ENCODE assay signal across 27 mouse cellular contexts in the genomic region with DNA sequence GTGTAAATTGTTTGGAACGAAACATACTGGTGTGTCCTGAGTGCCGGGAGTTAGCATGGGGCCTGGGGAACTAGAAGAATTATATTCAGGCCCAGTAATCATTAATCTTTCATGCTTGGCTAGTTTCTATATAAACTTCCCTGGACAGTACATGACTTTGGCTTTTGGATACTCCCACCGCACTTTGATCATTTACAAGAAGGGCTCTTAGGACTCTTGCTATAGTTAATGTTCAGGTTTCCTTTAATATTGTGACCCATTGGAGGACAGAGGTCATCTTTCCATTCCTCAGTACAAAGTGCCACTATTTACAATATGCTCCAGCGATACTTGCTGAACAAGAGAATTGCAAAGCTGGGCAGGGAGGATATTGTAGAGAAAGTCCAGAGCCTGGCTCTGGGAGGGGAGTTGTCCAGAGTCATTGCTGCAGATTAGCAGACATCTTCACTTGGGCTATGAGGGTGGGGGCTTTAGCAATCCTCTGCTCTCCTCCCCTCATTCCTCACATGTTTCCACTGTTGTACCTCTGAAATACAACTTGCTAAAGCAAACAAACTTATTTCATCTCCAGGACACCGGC. TPM values are rescaled to one million over a fixed set of nuclear protein-coding genes. Genes with fewer than 3 reads are reported as not detected.
A peak's percentile ranks its signal among the peaks of the same experiment; 100 is the strongest.
DNase-seq lines count a peak whose midpoint lies in the region; ATAC-seq and TF ChIP-seq lines count a peak whose summit lies in the region.
"Had no signal": no experiment of that assay in that cellular context is flagged by ENCODE, and none has a peak within 500 bp of the region (broad histone marks: within the 10 kb centered on the region; RNA-seq: fewer than 3 reads in every experiment).

No protein-coding gene starts in this region.

- no peak overlapping the region for H3K4me2 ChIP-seq in intestine, embryonic 14.5 days (ENCODE audit: low read length)
- peak overlapping the region; percentile 37 for H3K4me2 ChIP-seq in intestine, postnatal 0 days (replicated peaks; ENCODE audit: low read depth)
- H3K4me2 ChIP-seq: forebrain, embryonic 13.5 days; heart, embryonic 15.5 days; hindbrain, embryonic 13.5 days; limb, embryonic 15.5 days; liver, embryonic 15.5 days; lung, embryonic 14.5 days; midbrain, embryonic 15.5 days; neural tube, embryonic 15.5 days had no signal

- H3K27me3 ChIP-seq in kidney, adult 2 months (replicated peaks; ENCODE audit: control insufficient read depth, insufficient read depth, low read length) = no peaks in the 10 kb centered on the region
- H3K27me3 ChIP-seq in intestine, embryonic 14.5 days (replicated peaks; ENCODE audit: control insufficient read depth, insufficient read depth, low read length) = no peaks in the 10 kb centered on the region
- H3K27me3 ChIP-seq in intestine, postnatal 0 days (replicated peaks; ENCODE audit: control insufficient read depth, insufficient read depth, low read length) = no peaks in the 10 kb centered on the region
- H3K27me3 ChIP-seq: forebrain, embryonic 13.5 days; heart, embryonic 15.5 days; hindbrain, embryonic 13.5 days; limb, embryonic 15.5 days; liver, embryonic 15.5 days; midbrain, embryonic 15.5 days; neural tube, embryonic 15.5 days had no signal

- no peak for TF ChIP-seq POLR2A in kidney, adult 2 months (IDR thresholded peaks at IDR 0.05; ENCODE audit: low read depth, low read length)

- no peaks in the 10 kb centered on the region for H3K36me3 ChIP-seq in kidney, adult 2 months (ENCODE audit: control insufficient read depth, insufficient read depth, low read length)
- no peaks in the 10 kb centered on the region for H3K36me3 ChIP-seq in intestine, embryonic 14.5 days (ENCODE audit: control insufficient read depth, insufficient read depth, low read length)
- H3K36me3 ChIP-seq in intestine, postnatal 0 days (ENCODE audit: control insufficient read depth, insufficient read depth) = no peaks in the 10 kb centered on the region
- H3K36me3 ChIP-seq: heart, embryonic 10.5 days; heart, embryonic 15.5 days; hindbrain, embryonic 13.5 days; limb, embryonic 10.5 days; limb, embryonic 15.5 days; liver, embryonic 15.5 days; midbrain, embryonic 10.5 days; midbrain, embryonic 15.5 days; neural tube, embryonic 15.5 days had no signal

- 0 out of 2 replicates have a peak, but pooled peaks have one; percentile 44 for ATAC-seq in intestine, embryonic 14.5 days (replicated peaks; ENCODE audit: low FRiP score, low TSS enrichment, low read depth)
- ATAC-seq in intestine, postnatal 0 days = peak; percentile 81
- ATAC-seq in cerebellum, adult (ENCODE audit: insufficient number of reproducible peaks, low FRiP score, low TSS enrichment) = no peak
- ATAC-seq: forebrain, embryonic 13.5 days; midbrain, embryonic 15.5 days had no signal

- H3K4me3 ChIP-seq in kidney, adult 2 months (ENCODE audit: insufficient read depth, low read depth, low read length) = no peak overlapping the region
- H3K4me3 ChIP-seq in intestine, embryonic 14.5 days (ENCODE audit: low read depth, low read length) = no peak overlapping the region
- no peak overlapping the region for H3K4me3 ChIP-seq in intestine, postnatal 0 days (ENCODE audit: low read depth, low read length)
- H3K4me3 ChIP-seq: forebrain, embryonic 13.5 days; heart, embryonic 10.5 days; heart, embryonic 15.5 days; hindbrain, embryonic 13.5 days; limb, embryonic 10.5 days; limb, embryonic 15.5 days; liver, embryonic 15.5 days; midbrain, embryonic 10.5 days; midbrain, embryonic 15.5 days; neural tube, embryonic 15.5 days had no signal

- no peak overlapping the region for H3K27ac ChIP-seq in kidney, adult 2 months (ENCODE audit: insufficient read depth, low read depth, low read length)
- peak overlapping the region; percentile 12; the same call in 1 of the 2 replicates for H3K27ac ChIP-seq in intestine, embryonic 14.5 days (ENCODE audit: low read depth)
- peak overlapping the region; percentile 63 for H3K27ac ChIP-seq in intestine, postnatal 0 days (ENCODE audit: low read depth, low read length)
- H3K27ac ChIP-seq: forebrain, embryonic 13.5 days; heart, embryonic 10.5 days; heart, embryonic 15.5 days; hindbrain, embryonic 13.5 days; limb, embryonic 10.5 days; limb, embryonic 15.5 days; liver, embryonic 15.5 days; midbrain, embryonic 10.5 days; midbrain, embryonic 15.5 days; neural tube, embryonic 15.5 days had no signal

- no peak overlapping the region for H3K9ac ChIP-seq in intestine, embryonic 14.5 days (ENCODE audit: low read length)
- no peak overlapping the region for H3K9ac ChIP-seq in intestine, postnatal 0 days (ENCODE audit: low read depth, low read length)
- H3K9ac ChIP-seq: forebrain, embryonic 13.5 days; heart, embryonic 15.5 days; hindbrain, embryonic 13.5 days; limb, embryonic 15.5 days; liver, embryonic 15.5 days; lung, embryonic 14.5 days; midbrain, embryonic 15.5 days; neural tube, embryonic 15.5 days had no signal

- DNase-seq in kidney, adult 2 months = peak; percentile 40
- no peak for DNase-seq in kidney, adult 11 months
- no peak for DNase-seq in intestine, embryonic 14.5 days (ENCODE audit: low spot score)
- peak; percentile 48 for DNase-seq in kidney, postnatal 14 days
- no peak for DNase-seq in gastrocnemius, postnatal 25 days
- DNase-seq: adrenal gland, postnatal 14 days; cerebellum, adult 8-10 months; cerebellum, postnatal 36 days; gastrocnemius, postnatal 10 days; heart, postnatal 36 days; layer of hippocampus, adult 9-11 months; lung, embryonic 14.5 days; retina, postnatal 1 day; right cerebral cortex, postnatal 25 days; spleen, adult 18-20 months had no signal

- 45% methylated on average over 5 of the region's 5 CpGs for WGBS in kidney, adult 2 months
- 27% methylated on average over 5 of the region's 5 CpGs for WGBS in intestine, embryonic 14.5 days
- 23% methylated on average over 5 of the region's 5 CpGs for WGBS in intestine, postnatal 0 days

- H3K9me3 ChIP-seq in intestine, embryonic 14.5 days (ENCODE audit: control insufficient read depth, low read length) = no peaks in the 10 kb centered on the region
- no peaks in the 10 kb centered on the region for H3K9me3 ChIP-seq in intestine, postnatal 0 days (ENCODE audit: control insufficient read depth)
- H3K9me3 ChIP-seq: forebrain, embryonic 13.5 days; heart, embryonic 10.5 days; heart, embryonic 15.5 days; hindbrain, embryonic 13.5 days; limb, embryonic 10.5 days; limb, embryonic 15.5 days; liver, embryonic 15.5 days; midbrain, embryonic 10.5 days; midbrain, embryonic 15.5 days; neural tube, embryonic 15.5 days had no signal

- H3K4me1 ChIP-seq in kidney, adult 2 months (ENCODE audit: control insufficient read depth, insufficient read depth, low read length) = peaks cover 14% of the 10 kb centered on the region; the same call in 1 of the 2 replicates
- peaks cover 21% of the 10 kb centered on the region for H3K4me1 ChIP-seq in intestine, embryonic 14.5 days (replicated peaks; ENCODE audit: control insufficient read depth, insufficient read depth, low read length)
- peaks cover under 1% of the 10 kb centered on the region for H3K4me1 ChIP-seq in intestine, postnatal 0 days (replicated peaks; ENCODE audit: control insufficient read depth, insufficient read depth, low read length)
- H3K4me1 ChIP-seq: forebrain, embryonic 13.5 days; heart, embryonic 15.5 days; hindbrain, embryonic 13.5 days; limb, embryonic 15.5 days; liver, embryonic 15.5 days; midbrain, embryonic 10.5 days; midbrain, embryonic 15.5 days; neural tube, embryonic 15.5 days had no signal

- no peak for TF ChIP-seq CTCF in kidney, adult 2 months (conservative IDR thresholded peaks at IDR 0.05; ENCODE audit: insufficient read depth, insufficient read length, low read depth, low read length)
- no peak for TF ChIP-seq CTCF in intestine, postnatal 0 days (IDR thresholded peaks at IDR 0.05; ENCODE audit: low read depth)

RNA-seq across cellular contexts. Expression of gene Dpp4, which starts 8.4 kb away (rescaled TPM):
- polyA plus RNA-seq in kidney, adult 2 months (2012; rRNA removed) = 21.4 and 24.0 TPM in 2 replicates
- 69.2 and 69.8 TPM in 2 replicates for polyA plus RNA-seq in intestine, embryonic 14.5 days (2014; fragmentation: Nextera tagmentation; extraction: Ambion mirVana)
- polyA plus RNA-seq in intestine, postnatal 0 days (2015; fragmentation: Nextera tagmentation; extraction: Ambion mirVana) = 56.0 and 70.4 TPM in 2 replicates
- total RNA-seq in gastrocnemius, postnatal 25 days (2021) = 1 to 10 TPM; 4.5 to 7.0 TPM

Comparison
In these comparisons a context has a peak if more than half of its experiments do, and no peak if none do; other contexts are left out.
1. DNase-seq: peak in kidney, adult 2 months (single experiment) and kidney, postnatal 14 days (single experiment); none in kidney, adult 11 months (single experiment), intestine, embryonic 14.5 days (single experiment) and gastrocnemius, postnatal 25 days (single experiment).